Mouse (Mus musculus) hindlimb bud, embryonic 11.5 days (tissue): ENCODE measurements around the gene Dlgap3.

Source experiments
- DNase-seq: peaks from one replicate; pipeline ENCODE4 v3.0.0-alpha.2; 2012; ENCODE audit warnings: low read depth, low spot score; ENCODE audit errors: extremely low spot score

Gene Dlgap3

DNA sequence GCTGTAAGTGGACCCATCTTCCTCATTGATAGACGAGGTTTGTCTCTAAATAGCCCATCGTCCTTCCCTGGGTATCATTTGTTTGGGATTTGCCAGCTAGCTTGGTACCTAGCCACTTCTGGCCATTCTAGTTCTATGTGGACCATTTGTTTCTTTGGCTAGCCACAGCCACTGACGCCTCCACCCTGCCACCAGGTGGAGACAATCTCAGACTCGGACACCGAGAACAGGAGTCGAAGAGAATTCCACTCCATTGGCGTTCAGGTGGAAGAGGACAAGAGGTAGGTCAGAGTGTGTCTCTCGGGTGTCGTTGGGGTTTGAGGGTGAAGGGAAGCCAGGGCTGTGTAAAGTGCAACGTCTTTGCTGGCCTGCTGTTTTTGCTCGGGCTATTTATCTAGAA lies 46.1 kb downstream of the Dlgap3 start:
- no peak for DNase-seq

DNA sequence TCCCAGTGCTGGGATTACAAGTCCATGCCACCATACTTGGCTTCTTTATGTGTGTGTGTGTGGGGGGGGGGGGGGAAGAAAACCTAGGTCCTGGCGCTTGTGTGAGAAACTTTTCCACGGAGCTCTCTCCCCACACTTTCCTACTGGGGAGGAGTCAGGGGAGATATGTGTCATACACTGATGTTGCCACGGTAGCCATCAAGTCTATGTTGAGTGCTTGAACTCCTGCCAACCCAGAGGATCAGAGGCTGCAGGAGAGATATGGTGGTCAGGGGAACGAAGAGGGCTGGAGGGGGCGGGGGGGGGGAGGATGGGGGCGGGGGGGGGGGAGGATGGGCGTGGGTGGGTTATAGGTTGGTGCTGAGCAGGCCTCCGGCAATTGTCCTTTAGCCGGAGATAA lies 46.8 kb downstream of the Dlgap3 start:
- DNase-seq = no peak

DNA sequence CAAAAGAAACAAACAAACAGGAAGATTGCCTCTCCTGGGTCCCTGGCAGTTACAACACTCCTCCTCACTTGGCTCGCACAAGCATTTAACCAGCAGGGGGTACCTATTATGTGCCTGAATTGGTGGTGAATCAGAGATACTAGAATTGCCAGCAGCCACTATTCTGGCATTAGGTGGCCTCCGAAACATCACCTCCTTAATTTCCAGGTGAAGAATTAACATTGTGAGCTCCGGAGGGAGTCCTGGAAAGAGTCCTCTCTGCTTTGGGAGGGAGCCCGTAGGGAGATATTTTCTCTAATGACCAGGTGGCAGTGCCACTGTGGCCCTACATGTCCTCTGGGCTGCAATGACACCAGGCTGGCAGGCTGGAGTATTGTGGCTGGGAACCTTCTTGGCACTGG lies 47.2 kb downstream of the Dlgap3 start:
- no peak for DNase-seq

DNA sequence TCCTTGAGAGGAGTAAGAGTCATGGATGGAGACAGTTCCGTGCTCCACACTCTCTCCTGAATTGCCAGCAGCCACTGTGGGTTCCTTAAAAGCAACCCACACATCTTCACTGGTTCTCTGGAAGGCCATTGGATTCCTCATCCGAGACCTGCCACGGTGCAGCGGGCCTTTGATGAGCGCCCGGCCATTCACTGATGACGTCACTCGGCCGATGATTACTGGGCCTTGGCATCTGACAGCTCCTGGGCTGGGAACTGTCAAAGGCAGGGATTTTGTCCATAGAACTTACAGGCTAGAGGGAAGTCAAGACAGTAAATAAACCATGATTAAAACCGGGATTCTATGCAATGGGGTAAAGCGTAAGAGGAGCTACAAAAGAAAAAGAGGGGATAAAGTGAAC lies 48.0 kb downstream of the Dlgap3 start:
- DNase-seq = no peak

DNA sequence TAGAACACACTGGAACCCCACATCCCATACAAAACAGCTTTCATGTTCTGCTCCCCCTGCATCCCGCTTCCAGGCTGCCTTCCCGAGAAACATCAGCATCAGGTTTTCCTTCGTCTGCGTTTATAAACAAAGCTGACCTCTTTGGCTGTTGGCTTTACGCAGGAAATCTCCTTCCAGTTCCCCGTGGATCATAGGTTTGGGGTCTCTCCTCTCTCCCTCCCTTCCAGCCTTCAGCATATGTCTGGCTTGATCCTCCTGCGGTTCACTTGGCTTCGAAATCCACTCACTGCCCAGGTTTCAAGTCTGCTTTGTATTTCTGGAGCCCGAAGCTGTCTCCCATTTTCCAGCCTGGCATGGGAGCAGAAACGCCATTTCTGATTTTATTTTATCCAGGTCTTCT lies 54.3 kb downstream of the Dlgap3 start:
- no peak for DNase-seq

DNA sequence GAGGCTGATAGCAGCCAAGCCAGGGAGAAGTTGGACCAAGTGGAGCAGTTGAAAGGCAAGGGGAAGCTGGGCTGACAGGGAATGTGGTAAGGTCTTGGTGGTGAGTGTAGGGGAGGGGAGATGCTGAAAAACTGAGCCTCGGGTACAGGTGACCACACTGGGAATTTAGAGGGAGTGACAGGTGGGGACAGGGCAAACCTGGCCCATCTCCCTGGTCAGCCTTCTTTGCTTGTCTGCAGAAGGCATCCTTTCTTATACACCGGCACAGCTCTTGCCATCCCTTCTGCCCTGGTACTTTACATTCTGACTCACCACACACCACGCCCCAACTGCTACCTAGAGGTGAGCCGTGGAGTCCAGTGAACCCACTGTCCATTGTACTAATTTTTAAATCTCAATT lies 54.8 kb downstream of the Dlgap3 start:
- DNase-seq = no peak

DNA sequence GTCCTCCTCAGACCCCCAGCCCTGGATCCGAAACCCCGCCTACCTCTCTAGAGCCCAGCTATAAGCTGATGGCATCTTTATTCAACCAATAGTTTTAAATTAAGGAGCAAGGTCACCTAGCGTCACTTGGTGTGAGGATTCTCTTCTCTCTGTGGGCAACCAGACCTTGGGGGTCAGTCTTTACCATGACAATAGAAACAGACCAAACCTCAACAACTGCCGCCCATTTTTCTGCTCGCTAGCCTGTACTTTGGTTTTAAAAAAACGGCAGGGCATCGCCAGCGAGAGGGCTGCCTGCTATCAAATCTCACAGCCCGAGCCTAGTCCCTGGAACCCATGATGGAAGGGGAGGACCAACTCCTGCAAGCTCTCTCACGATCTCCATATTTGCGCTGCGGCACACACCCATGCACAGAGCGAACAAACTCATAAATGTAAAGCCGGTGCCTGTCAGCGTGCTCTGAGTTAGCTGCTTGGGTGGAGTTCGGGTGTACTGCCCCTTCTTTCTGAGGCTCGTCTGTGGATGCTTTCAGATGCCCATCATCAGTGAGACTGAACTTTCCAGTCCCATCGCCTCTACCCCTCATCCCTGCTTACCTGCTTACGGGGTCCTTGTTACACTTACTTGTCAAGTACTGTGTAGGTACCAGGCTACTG lies 55.6 kb downstream of the Dlgap3 start:
- no peak for DNase-seq

DNA sequence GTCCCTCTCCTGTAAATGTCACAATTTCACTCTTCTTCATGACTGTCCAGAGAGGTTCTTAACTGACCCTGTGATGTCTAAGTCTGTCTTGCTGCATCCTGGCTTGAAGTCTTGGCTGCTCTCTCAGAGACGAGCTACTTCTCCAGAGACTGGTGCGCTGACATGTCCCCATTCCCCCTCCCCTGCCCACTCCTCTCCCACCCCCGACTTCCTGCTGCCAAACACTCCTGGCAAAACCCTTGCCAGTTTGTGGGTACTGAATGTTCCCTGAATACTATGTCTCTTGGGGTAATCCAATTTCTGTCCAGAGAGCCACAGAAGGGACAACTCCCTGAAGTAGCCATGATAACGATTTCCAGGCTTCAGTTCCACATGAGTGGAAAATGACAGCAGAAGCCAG lies 57.1 kb downstream of the Dlgap3 start:
- DNase-seq = no peak

DNA sequence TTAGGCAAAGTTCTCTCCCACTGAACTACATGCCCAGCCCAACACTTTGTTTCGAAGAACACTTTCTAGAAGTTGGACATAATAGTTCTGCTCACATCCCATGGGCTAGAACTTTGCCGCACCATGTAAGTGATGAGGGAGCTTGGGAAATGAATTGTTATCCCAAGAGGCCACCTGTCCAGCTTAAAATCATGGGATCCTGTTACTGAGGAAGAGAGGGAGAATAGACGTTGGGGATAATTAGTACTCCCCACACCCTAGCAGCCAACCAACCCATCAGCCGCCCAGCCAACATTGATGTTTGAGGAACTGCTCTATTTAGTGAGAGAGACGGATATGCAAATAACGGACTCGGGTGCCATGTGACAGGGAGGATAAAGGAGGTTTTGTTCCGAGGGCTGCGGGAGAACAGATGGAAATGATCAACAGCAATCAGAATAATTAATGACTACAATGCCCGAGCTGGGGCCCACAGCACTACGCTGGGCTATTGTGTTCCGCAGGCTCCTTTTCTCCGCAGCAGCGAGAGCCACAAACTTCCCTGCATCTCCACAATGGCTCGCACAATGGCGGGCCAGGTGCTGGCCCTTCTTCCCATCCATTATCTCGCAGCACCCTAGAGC lies 58.2 kb downstream of the Dlgap3 start:
- no peak for DNase-seq

DNA sequence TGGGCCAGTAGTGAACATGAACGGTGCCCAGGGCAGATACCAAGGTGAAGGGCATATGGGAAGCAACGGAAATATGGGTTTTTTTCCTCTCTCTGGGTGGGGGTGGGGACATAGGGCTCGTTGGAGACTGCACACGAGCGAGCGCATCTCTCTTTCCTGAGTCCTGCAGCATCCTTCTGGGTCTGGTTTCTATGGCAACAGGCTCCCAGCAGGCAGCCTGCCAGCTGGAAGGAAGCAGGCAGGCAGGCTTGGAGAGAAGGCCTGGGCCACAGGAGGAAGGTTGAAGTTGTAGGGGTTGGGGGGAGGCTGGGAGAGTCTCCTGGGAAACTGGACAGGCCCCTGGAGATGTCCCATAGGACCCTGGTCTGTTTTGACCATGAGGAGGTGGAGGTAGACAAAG lies 63.0 kb downstream of the Dlgap3 start:
- DNase-seq = no peak

DNA sequence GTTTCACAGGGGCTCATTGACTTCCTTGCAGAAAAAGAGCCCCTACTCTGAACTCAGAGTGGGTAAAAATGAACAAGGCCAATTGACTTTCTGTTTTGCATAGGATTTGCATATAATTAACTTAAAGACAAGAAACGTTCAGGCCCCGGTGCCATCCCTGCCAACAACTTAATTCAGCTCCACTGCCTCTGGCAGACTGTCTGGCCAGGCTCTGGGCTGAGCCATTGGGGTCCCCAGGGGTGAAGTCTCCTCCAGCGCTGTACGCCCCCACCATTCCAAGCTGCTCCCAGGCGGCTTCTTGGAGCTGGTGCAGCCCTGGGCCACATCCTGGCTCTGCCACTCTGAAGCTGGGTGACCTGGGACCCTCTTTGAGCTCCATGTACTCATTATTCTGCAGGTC lies 63.5 kb downstream of the Dlgap3 start:
- DNase-seq = no peak

DNA sequence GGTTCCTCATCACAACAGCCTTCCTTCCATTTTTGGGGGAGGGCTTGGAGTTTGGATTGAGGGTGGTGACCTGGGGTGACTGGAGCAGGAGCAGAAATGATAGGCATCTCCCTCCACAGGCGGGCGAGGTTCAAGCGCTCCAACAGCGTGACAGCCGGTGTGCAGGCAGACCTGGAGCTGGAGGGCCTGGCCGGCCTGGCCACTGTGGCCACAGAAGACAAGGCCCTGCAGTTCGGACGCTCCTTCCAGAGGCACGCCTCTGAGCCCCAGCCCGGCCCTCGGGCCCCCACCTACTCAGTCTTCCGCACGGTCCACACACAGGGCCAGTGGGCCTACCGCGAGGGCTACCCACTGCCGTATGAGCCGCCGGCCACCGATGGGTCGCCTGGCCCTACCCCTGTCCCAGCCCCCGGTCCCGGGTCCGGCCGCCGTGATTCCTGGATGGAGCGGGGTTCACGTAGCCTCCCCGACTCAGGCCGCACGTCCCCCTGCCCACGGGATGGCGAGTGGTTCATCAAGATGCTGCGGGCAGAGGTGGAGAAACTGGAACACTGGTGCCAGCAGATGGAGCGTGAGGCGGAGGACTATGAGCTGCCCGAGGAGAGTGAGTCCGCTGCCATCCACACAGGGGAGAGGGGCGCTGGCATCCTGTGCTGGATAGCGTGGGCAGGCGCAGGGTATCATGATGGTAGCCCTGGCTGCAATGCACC lies 64.6 kb downstream of the Dlgap3 start:
- no peak for DNase-seq

DNA sequence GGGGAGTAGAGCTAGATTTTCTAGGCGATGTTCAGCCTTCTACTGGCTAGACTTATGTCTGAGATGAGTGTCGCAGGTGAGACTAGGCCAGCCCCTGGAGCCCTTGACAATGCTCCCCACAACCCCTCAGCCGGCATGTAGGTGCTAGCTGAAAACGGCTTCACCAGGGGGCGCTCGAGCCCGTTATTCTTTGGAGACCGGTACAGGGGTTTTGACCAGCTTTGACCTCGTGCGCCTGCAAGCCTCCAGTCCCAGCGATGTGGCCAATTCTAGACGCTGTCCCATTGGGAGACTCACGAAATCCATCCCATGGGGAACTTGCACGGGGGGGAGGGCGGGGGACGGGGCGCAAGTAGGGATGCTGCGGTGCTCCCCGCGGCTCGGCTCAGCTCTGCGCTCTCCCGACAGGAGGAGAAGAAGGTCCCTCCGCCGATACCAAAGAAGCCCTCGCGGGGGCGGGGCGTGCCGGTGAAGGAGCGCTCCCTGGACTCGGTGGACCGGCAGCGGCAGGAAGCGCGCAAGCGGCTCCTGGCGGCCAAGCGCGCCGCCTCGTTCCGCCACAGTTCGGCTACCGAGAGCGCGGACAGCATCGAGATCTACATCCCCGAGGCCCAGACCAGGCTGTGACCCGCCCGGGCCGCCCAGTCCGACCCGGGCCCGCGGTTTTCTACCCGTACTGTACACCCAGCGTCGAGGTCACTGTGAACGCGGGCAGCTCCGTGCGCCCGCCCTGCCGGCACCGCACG lies 66.9 kb downstream of the Dlgap3 start:
- DNase-seq = no peak

DNA sequence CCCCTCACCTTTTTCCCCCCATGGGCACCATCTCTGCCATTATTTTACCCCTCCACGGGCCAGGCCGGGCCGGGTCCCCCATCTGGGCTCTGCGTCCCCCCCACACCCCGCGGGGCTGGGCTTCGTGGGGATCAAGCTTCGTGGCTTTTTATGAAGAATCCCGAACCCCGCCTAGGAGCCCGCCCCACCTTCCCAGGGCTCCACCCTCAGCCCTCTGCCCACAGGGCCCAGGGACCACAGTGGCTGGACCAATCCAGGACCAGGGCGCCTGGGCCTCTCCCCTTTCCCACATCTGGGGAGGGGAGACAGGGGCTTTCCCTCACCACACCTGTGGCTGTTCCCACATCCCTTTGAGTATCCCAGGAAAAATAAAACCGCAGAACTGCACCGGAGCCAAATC lies 67.6 kb downstream of the Dlgap3 start:
- DNase-seq = no peak

DNA sequence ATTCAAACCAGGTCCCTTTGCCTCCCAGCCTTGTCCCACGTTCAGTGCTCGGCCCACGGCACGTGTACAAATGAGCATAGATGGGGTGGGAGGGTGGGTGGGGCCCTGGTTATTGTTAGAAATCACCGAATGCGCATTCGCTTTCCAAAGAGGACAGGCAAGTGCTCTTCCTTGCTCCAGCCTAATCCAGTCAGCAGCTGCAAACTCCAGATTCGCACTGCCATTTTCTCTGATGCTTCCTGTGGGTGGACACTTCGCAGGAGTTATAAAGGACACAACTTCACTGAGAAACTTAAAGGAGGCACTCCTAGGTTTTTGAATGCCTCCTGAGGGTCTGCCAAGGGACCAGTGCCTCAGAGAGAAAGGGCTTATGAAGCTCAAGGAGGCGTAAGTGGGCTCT lies 68.3 kb downstream of the Dlgap3 start:
- no peak for DNase-seq

DNA sequence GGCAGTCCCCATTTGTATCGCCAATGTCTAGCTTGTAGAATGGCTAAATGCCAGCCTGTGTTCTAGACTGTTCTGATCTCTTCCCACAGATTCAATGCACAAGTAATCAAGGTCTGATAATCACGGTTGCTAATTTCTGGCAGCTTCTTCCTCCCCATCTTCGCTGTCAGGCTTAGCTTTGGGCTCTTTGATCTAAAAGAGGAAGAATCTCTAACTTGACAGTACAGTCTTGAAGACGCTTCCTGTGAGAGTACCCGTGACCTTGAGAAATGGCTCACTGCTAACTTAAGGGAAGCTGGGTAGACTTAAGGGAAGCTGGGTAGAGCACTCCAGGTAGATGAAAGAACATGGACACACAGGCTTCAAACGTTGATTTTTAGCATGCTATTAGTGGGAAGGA lies 73.7 kb downstream of the Dlgap3 start:
- no peak for DNase-seq

DNA sequence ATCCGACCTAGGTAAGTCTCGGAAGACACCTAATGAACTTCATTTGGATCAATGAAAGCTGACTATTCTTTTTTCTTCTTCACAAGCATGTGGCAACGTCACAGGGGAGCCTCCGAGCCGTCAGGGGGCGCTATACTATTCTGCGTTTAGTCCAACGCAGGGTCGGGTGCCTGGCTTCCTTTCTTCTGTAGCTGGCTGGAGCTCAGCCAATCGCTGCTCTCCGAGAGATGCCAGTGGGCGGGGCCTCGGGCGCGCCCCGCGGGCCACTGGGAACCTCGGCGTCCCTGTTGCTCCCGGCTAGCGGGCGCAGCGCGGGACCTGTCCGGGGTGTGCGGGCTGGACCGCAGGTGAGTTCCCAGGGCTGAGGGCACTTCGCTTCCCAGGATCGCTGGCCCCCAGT lies 74.5 kb downstream of the Dlgap3 start, which contains the start of gene Smim12:
TSS of gene Smim12 (plus strand) at position 233 of the 400 bp plus-strand sequence.
- DNase-seq = peak; percentile 94

DNA sequence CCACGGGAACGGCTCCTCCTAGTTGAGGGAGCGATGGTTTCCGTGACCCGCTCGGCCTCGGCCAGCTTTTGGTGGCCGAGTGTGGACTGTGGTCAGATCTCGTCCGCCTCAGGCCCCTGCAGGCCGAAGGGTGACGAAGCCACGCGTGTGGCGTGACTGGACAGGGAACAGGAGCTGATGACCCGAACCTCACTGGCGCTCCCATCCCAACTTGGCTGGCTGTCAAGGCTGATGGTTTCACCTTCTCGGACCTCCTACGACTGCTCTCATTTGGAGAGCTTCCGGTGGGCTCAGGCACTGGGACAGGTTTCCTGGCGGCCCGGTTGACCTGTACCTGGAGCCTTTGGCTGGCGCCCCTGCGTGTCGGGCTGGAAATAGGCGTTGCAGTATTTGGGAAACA lies 74.9 kb downstream of the Dlgap3 start:
- DNase-seq = no peak

DNA sequence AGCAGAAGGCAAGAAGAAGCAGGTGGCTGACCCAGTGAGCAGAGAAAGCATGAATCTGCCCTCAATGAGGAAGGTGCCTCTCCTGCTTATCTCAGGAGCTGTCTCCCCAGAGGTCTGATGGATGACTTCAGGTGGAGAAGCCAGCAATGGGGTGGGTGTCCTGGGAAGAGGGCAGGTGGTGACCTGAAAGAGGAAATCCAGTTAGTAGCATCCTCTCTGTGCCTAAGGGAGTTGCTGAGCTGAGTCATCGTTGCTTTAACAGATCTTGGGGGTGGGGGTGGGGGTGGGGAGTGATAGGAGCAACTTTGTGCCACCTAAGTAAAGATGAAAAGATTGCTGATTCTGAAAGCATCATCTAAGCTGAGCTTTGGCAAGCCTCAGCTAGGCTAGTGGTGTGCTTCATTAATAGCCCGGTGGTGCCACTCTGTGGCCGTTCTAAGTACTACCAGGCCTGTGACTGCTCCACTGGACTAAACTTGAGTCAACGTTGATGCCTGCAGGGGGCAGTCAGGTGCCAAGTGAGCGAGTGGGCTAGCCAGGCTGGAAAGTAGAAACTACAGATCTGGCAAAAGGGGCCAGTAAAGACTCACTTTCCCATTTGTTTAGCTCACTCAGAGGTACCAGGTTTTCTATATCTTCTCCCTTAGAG lies 80.8 kb downstream of the Dlgap3 start:
- DNase-seq = peak; percentile 77

DNA sequence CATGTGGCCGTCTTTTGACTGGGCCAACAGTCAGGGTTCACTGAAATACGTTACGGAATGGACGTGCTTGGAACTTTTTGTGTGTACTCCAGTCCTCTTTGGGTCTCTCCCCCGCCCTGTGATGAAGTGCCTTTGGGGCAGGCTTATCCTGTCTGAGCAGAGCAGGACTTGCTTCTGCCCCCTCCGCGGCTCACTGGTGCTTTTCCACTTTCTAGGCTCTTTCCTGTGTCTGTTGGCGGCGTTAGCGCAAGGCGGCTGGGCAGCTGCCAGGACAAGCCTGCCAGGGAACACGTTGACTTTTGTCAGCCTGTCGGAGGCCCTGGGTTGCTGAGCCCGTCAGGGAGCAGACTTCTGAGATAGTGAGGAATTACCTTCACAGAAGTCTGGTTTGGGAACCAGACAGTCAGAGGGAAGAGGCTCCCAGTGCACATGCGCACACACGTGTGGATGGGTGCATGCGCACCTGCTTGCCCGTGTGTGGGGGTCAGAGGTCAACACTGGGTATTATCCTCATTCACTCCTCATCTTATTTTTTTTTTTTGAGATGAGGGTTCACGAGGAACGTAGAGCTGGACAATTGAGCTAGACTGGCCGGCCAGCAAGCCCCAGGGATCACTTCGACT lies 83.1 kb downstream of the Dlgap3 start:
- DNase-seq = no peak

DNA sequence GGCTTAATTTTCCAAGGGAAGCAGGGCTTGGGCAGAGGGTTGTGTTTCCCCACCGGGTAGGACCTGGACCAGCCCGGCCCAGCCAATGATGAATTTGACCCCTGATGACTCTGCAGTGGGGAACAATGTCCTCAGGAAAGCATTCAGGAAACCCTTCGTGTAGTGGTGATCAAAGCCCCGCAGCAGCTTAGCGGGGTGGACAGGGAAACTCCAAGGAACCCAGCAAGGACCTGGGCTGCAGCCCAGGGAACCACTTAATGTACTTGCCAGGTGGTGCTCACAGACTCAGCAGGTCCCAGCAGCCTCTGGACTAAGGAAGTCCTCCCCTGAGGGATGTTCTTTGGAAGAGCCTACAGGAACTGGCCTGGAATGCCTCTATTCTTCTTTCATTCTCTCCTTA lies 87.7 kb downstream of the Dlgap3 start:
- no peak for DNase-seq
